Mouse (Mus musculus) frontal cortex, postnatal 10 days (tissue): ENCODE measurements around the gene Rbp4.

Experiments
- DNase-seq, 2 experiments: peaks; one replicate each; pipeline ENCODE4 v3.0.0; 2022; ENCODE audit warnings: low spot score in 2 of 2, mixed read lengths in 1 of 2

Rbp4 gene

GRCm38 (mm10) chr19:38091512-38091985 lies 33.5 kb downstream of the Rbp4 start:
- no peak for DNase-seq

- no peak for DNase-seq
These were observed 35.7 kb downstream of the Rbp4 start for GRCm38 (mm10) chr19:38089358-38089757.

DNA sequence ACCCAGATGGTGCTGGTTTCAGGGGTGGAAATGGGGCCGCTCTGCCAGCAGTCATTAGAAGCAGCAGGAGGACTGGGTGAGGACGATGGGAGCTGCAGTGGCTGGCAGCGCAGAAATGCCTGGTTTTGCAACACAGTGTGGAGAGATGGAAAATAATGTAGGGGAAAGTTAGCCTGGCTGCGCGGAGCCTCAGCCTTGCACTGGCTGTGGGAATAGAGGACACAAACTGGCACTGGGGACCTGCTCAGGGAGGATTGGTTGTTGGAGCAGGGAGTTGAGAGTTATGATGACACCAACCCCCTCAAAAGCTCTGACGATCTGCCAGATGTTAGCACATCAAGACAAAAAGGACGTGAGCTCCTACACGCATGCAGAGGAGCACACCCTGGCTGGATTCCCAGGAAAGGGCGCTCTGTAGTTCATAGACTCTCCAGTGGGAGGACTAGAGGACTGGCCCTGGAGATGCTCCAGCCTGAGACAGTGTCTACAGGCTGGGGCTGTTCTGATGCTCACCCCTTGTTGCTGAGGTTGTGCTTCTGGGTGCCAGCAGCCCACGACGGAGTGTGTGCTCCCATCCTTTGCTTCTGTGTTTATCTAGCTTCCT lies 38.0 kb downstream of the Rbp4 start:
- peak; percentile 12 to 22 for DNase-seq

GRCm38 (mm10) chr19:38085841-38086240 lies 39.2 kb downstream of the Rbp4 start:
- DNase-seq: no peak

- DNase-seq: no peak
These were observed 42.1 kb downstream of the Rbp4 start for GRCm38 (mm10) chr19:38082931-38083525.

- no peak for DNase-seq
These were observed 43.7 kb downstream of the Rbp4 start for GRCm38 (mm10) chr19:38081361-38081760.

GRCm38 (mm10) chr19:38077851-38078540 lies 47.1 kb downstream of the Rbp4 start:
- DNase-seq: no peak

DNA sequence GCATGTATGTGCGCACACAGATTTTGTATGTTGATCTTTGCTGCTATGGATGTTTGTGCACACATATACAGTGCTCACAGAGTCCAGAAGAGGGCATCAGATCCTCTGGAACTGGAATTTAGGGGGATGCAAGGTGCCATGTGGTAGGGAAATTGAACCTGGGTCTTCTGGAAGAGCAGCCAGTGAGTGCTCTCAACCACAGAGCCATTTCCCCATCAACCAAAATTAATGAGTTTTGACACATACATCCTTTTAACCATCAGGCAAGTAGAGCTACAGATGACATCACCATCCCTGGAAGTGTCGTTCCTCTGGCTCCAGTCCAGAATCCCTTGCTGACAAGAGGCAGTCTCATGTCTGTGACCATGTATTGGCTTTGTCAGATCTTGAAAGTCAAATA lies 48.8 kb downstream of the Rbp4 start:
- no peak for DNase-seq

- DNase-seq: no peak
These were observed 50.0 kb downstream of the Rbp4 start for GRCm38 (mm10) chr19:38075051-38075450.

GRCm38 (mm10) chr19:38073226-38073625 lies 51.9 kb downstream of the Rbp4 start:
- no peak for DNase-seq
